Mouse (Mus musculus): Measurements from ENCODE around the gene Fam84a. TPM values are rescaled to one million over a fixed set of nuclear protein-coding genes. Genes with fewer than 3 reads are reported as not detected.

Gene Fam84a
- total RNA-seq (2023; ENCODE audit: inconsistent age), result not detected in 4 replicates

DNA sequence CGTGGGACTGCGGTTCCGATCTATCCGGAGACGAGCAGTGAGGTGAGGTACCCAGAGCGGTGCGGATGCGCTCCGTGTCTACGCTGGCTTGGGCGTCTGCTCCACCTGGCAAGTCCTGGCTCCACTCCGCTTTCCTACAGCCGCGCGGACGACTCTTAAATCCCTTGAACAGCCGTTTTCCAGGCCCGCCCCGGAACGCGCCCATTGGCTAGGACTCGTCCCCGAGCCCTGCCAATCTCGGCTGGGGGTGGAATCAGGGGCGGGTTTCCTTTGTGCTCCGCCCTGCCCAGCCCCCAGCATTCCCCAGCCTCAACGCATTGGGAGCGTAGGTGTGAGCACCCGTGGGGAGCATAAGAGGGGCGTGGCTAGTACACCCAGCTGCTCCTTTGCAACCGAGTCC, at the start of gene Fam84a:
Fam84a (minus strand) TSS at position 134 of the 400 bp plus-strand sequence.

